Mouse (Mus musculus) intestine, postnatal 0 days (tissue): ENCODE measurements around the gene Ddx42. TPM values are rescaled to one million over a fixed set of nuclear protein-coding genes. Genes with fewer than 3 reads are reported as not detected.
A peak's percentile ranks its signal among the peaks of the same experiment; 100 is the strongest.

Source experiments
- ATAC-seq: fragments of 200-750 bp; cut with Nextera tagmentation; 2 replicates; pipeline ENCODE4 v1.8.0; 2017; ENCODE audit warnings: mild to moderate bottlenecking, moderate TSS enrichment, moderate library complexity
- H3K27ac ChIP-seq: fragments of 300-500 bp; sonication (generic); 2 replicates; pipeline ENCODE4 v1.5.1; 2014; ENCODE audit warnings: mild to moderate bottlenecking, low read depth, low read length, moderate library complexity
- H3K27me3 ChIP-seq: fragments of 300-500 bp; sonication (generic); replicated peaks from 2 replicates; pipeline ENCODE4 v1.6.1; 2014; ENCODE audit warnings: low read length, mixed read lengths; ENCODE audit not compliant: control insufficient read depth, insufficient read depth
- H3K36me3 ChIP-seq: fragments of 300-500 bp; sonication (generic); 2 replicates; pipeline ENCODE4 v1.6.1; 2014; ENCODE audit warnings: mild to moderate bottlenecking, moderate library complexity; ENCODE audit not compliant: control insufficient read depth, insufficient read depth
- H3K4me1 ChIP-seq: fragments of 300-500 bp; sonication (generic); replicated peaks from 2 replicates; pipeline ENCODE4 v1.6.1; 2014; ENCODE audit warnings: antibody characterized with exemption, low read length, mixed read lengths; ENCODE audit not compliant: control insufficient read depth, insufficient read depth
- H3K4me2 ChIP-seq: fragments of 300-500 bp; sonication (generic); replicated peaks from 2 replicates; pipeline ENCODE4 v1.6.1; 2014; ENCODE audit warnings: low read depth, mild to moderate bottlenecking, moderate library complexity
- H3K4me3 ChIP-seq: fragments of 300-500 bp; sonication (generic); 2 replicates; pipeline ENCODE4 v1.5.1; 2014; ENCODE audit warnings: low read depth, low read length
- H3K9ac ChIP-seq: fragments of 300-500 bp; sonication (generic); 2 replicates; pipeline ENCODE4 v1.6.1; 2014; ENCODE audit warnings: mild to moderate bottlenecking, low read depth, low read length
- H3K9me3 ChIP-seq: fragments of 300-500 bp; sonication (generic); 2 replicates; pipeline ENCODE4 v1.6.1; 2016; ENCODE audit warnings: mixed run types; ENCODE audit not compliant: control insufficient read depth
- CTCF ChIP-seq: sonication (generic); IDR thresholded peaks from 2 replicates; pipeline ENCODE4 v1.5.1; 2016; ENCODE audit warnings: low read depth, mild to moderate bottlenecking, control low read depth, antibody characterized with exemption, moderate library complexity
- WGBS: fragments of 180-500 bp; shearing (Covaris S2); extraction: QIAGEN DNeasy Blood & Tissue Kit; methylation state at CpG from one replicate; pipeline ENCODE4 v1.1.7; 2014; 5-methylcytosine and 5-hydroxymethylcytosine counted together
- polyA plus RNA-seq: library from polyadenylated mRNA; unstranded; fragments of >200 nt; fragmentation: Nextera tagmentation; extraction: Ambion mirVana; gene quantifications from 2 replicates; pipeline ENCODE4 v1.2.1, GENCODE M21; 2015

The Ddx42 gene
- 28.1 and 30.0 TPM in 2 replicates for polyA plus RNA-seq

- Histone ChIP-seq H3K27ac (peak within 1 kb of the TSS; percentile 96), H3K4me1 (0 out of 2 replicates have a peak, but pooled peaks cover 5% of the 10 kb centered on the region), H3K4me2 (peak within 1 kb of the TSS; percentile 68), H3K9me3 (no peaks in the 10 kb centered on the region), H3K4me3 (peak within 1 kb of the TSS; percentile 93), H3K27me3 (no peaks in the 10 kb centered on the region), H3K9ac (peak within 1 kb of the TSS; percentile 97), H3K36me3 (peaks cover 3% of the 10 kb centered on the region; the same call in 1 of the 2 replicates)
- peak; percentile 93 for ATAC-seq
- under 1% methylated on average over 70 of the region's 70 CpGs for WGBS
- no peak for TF ChIP-seq CTCF
Measured at GRCm38 (mm10) chr11:106216730-106217490, at the start of gene Ddx42. Gene Ddx42 (plus strand): TSS chr11:106216926.

- Histone ChIP-seq H3K4me1 (no peaks in the 10 kb centered on the region), H3K4me2 (no peak overlapping the region), H3K9ac (no peak overlapping the region), H3K36me3 (peaks cover 22% of the 10 kb centered on the region; the same call in 1 of the 2 replicates), H3K27ac (no peak overlapping the region), H3K27me3 (no peaks in the 10 kb centered on the region), H3K4me3 (no peak overlapping the region), H3K9me3 (no peaks in the 10 kb centered on the region)
- ATAC-seq, result peak; percentile 65
- no peak for TF ChIP-seq CTCF
- WGBS, result 37% methylated on average over 5 of the region's 5 CpGs
Measured at GRCm38 (mm10) chr11:106167435-106167834, 49.3 kb upstream of the Ddx42 start.

GRCm38 (mm10) chr11:106170807-106171206 lies 45.9 kb upstream of the Ddx42 start:
- no peak; the same call in 1 of the 2 replicates for ATAC-seq
- no peaks in the 10 kb centered on the region for H3K4me1 ChIP-seq
- H3K9me3 ChIP-seq, result no peaks in the 10 kb centered on the region
- no peaks in the 10 kb centered on the region for H3K27me3 ChIP-seq
- no peak overlapping the region for H3K9ac ChIP-seq
- TF ChIP-seq CTCF, result peak; percentile 79
- H3K27ac ChIP-seq, result no peak overlapping the region
- no peak overlapping the region for H3K4me3 ChIP-seq
- no peak overlapping the region for H3K4me2 ChIP-seq
- 73% methylated on average over 7 of the region's 7 CpGs for WGBS
- 0 out of 2 replicates have a peak, but pooled peaks cover 8% of the 10 kb centered on the region for H3K36me3 ChIP-seq

- Histone ChIP-seq H3K9me3 (no peaks in the 10 kb centered on the region), H3K36me3 (0 out of 2 replicates have a peak, but pooled peaks cover 4% of the 10 kb centered on the region), H3K27ac (no peak overlapping the region), H3K4me1 (no peaks in the 10 kb centered on the region), H3K9ac (no peak overlapping the region), H3K4me2 (no peak overlapping the region), H3K27me3 (no peaks in the 10 kb centered on the region), H3K4me3 (no peak overlapping the region)
- ATAC-seq, result no peak
- no peak for TF ChIP-seq CTCF
- WGBS, result 88% methylated on average over 2 of the region's 2 CpGs
Measured at GRCm38 (mm10) chr11:106173228-106173627, 43.5 kb upstream of the Ddx42 start.

- Histone ChIP-seq H3K27ac (no peak overlapping the region), H3K9me3 (no peaks in the 10 kb centered on the region), H3K36me3 (0 out of 2 replicates have a peak, but pooled peaks cover 4% of the 10 kb centered on the region), H3K27me3 (no peaks in the 10 kb centered on the region), H3K4me1 (no peaks in the 10 kb centered on the region), H3K9ac (no peak overlapping the region), H3K4me3 (no peak overlapping the region), H3K4me2 (no peak overlapping the region)
- WGBS, result 81% methylated on average over 5 of the region's 5 CpGs
- no peak for TF ChIP-seq CTCF
- ATAC-seq, result no peak
Measured at GRCm38 (mm10) chr11:106174372-106174771, 42.4 kb upstream of the Ddx42 start.

GRCm38 (mm10) chr11:106175081-106175480 lies 41.6 kb upstream of the Ddx42 start:
- TF ChIP-seq CTCF, result no peak
- Histone ChIP-seq H3K36me3 (0 out of 2 replicates have a peak, but pooled peaks cover 4% of the 10 kb centered on the region), H3K4me2 (no peak overlapping the region), H3K4me3 (no peak overlapping the region), H3K27ac (no peak overlapping the region), H3K27me3 (no peaks in the 10 kb centered on the region), H3K9ac (no peak overlapping the region), H3K9me3 (no peaks in the 10 kb centered on the region), H3K4me1 (no peaks in the 10 kb centered on the region)
- no peak for ATAC-seq
- WGBS, result 37% methylated on average over 3 of the region's 3 CpGs
